Mouse (Mus musculus) megakaryocyte progenitor cell, adult 5-6 weeks (primary cell): ENCODE results near the gene Tbc1d1. TPM values are rescaled to one million over a fixed set of nuclear protein-coding genes. Genes with fewer than 3 reads are reported as not detected.
A peak's percentile ranks its signal among the peaks of the same experiment; 100 is the strongest.
"Not testable (repeated sequence)": the region's sequence is repeated elsewhere in the genome, so short reads cannot be mapped to it uniquely, and the experiment has no call there.

ENCODE experiments used
- ATAC-seq: replicated peaks from 2 replicates; pipeline ENCODE4 v1.8.0; 2016; ENCODE audit warnings: mild to moderate bottlenecking, moderate TSS enrichment, inconsistent platforms; ENCODE audit not compliant: poor library complexity
- total RNA-seq, 2 experiments: library from RNA; stranded (forward) in 1 of 2; stranded (reverse) in 1 of 2; fragments of 157-497, 149-512 nt in 1 of 2; fragments of 200-1000 nt in 1 of 2; gene quantifications; 2 replicates each; pipeline versions ENCODE4 v1.2.3 to v1.2.4; 2015 to 2017

The Tbc1d1 gene
- total RNA-seq, 2 experiments from 2014 or later = 16.7 to 31.7 TPM

GRCm38 (mm10) chr5:64298331-64299036, 142.4 kb downstream of the Tbc1d1 start:
- peak; percentile 91 for ATAC-seq

GRCm38 (mm10) chr5:64299508-64300324, 143.6 kb downstream of the Tbc1d1 start:
- peak; percentile 32 for ATAC-seq

GRCm38 (mm10) chr5:64301246-64301645, 145.1 kb downstream of the Tbc1d1 start:
- no peak for ATAC-seq

- no peak for ATAC-seq
Measured at GRCm38 (mm10) chr5:64307289-64307688, 151.2 kb downstream of the Tbc1d1 start.

- no peak for ATAC-seq
Measured at GRCm38 (mm10) chr5:64312295-64312694, 156.2 kb downstream of the Tbc1d1 start.

- ATAC-seq = no peak
Measured at GRCm38 (mm10) chr5:64313481-64313880, 157.4 kb downstream of the Tbc1d1 start.

- ATAC-seq = no peak
Measured at GRCm38 (mm10) chr5:64314288-64315052, 158.4 kb downstream of the Tbc1d1 start.

GRCm38 (mm10) chr5:64315088-64315487, 159.0 kb downstream of the Tbc1d1 start:
- ATAC-seq = no peak

GRCm38 (mm10) chr5:64323286-64323685, 167.2 kb downstream of the Tbc1d1 start:
- ATAC-seq = no peak

GRCm38 (mm10) chr5:64324353-64324752, 168.2 kb downstream of the Tbc1d1 start:
- no peak for ATAC-seq

GRCm38 (mm10) chr5:64324920-64325319, 168.8 kb downstream of the Tbc1d1 start:
- ATAC-seq = no peak

- ATAC-seq = no peak
Measured at GRCm38 (mm10) chr5:64325741-64326355, 169.7 kb downstream of the Tbc1d1 start.

- ATAC-seq = no peak
Measured at GRCm38 (mm10) chr5:64326427-64327181, 170.5 kb downstream of the Tbc1d1 start.

- ATAC-seq = no peak
Measured at GRCm38 (mm10) chr5:64327212-64327902, 171.3 kb downstream of the Tbc1d1 start.

GRCm38 (mm10) chr5:64336767-64337408, 180.8 kb downstream of the Tbc1d1 start:
- peak; percentile 86 for ATAC-seq

GRCm38 (mm10) chr5:64338795-64339194, 182.7 kb downstream of the Tbc1d1 start:
- ATAC-seq = not testable (repeated sequence)

GRCm38 (mm10) chr5:64340366-64340765, 184.3 kb downstream of the Tbc1d1 start:
- no peak for ATAC-seq

- no peak for ATAC-seq
Measured at GRCm38 (mm10) chr5:64341671-64342070, 185.6 kb downstream of the Tbc1d1 start.

GRCm38 (mm10) chr5:64342138-64342537, 186.0 kb downstream of the Tbc1d1 start:
- ATAC-seq = peak; percentile 56
